Mouse (Mus musculus): Measurements from ENCODE around the gene Prss38.
"Not testable (repeated sequence)": the region's sequence is repeated elsewhere in the genome, so short reads cannot be mapped to it uniquely, and the experiment has no call there.

Gene Prss38

DNA sequence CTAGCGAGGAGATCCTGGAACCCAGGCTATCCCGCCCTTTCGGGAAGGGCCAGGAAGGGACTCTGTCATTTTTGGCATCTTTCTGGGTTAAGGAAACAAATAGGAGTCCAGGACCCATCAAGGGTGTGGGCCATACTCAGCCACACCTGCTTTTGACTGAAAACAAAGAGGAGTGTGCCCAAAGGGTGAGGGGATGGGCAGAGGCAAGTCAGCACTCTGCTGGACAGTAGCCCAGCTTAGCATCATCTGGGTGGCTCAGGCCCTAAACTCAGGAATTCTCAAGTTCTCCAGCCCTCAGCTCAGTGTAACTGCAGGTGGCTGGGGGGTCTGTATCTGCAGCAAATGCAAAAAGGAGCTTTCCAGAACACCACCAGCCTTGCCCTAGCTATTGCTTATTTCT is 2.5 kb upstream of the Prss38 start:
- no peak for DNase-seq (ENCODE audit: low spot score in 2 of 2)

DNA sequence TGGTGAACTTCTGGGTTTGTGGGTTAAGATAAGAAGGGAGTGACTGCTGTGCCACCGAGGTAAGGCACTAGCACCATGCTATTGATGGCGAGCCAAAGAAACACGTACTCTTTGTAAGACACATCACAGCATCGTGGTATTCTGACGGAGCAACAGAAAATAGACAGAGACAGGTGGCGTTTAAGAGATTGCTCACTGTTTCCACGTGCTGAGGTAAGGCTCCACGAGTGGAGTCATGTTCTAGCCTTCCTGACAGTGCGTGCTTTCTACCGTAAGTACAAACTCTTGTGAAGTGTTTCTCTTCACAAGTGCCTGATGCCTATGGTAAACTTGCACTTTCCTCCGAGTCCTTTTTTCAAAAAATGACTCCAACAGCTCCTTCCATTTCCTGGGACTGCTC is 5.6 kb downstream of the Prss38 start:
- no peak for DNase-seq (ENCODE audit: low spot score in 2 of 2)

DNA sequence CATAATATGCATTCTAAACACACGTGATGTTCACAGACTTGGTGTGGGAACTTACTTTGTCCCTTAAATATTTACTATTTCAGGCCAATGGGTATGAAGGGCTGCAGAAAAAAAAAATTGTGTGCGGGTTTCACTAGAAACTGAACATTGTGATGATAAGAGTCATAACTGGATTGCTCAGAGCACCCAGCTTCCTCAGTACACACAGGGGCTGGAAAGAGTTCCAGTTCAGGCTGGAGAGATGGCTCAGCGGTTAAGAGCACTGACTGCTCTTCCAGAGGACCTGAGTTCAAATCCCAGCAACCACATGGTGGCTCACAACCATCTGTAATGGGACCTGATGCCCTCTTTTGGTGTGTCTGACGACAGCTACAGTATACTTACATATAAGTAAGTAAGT is 7.5 kb downstream of the Prss38 start:
- not testable (repeated sequence) for DNase-seq (ENCODE audit: low spot score in 2 of 2)

DNA sequence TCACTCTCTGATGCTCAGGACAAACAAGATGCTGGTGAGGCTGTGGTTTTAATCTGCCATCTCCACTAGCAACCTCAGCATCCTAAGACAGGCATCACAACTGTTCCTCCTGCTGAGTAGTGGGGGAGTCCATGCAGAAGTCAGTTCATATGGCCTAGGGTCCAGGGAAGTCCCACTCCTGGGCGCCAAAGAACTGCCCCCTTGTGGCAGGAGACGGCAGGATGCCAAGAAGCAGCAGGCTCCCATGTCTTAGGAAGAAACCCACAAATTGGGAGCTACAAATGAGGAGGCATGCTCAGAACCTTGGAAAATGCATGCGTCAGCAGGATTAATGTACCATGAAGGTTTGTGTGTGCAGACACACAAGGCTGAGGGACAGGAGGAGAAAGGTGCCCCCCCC is 8.8 kb downstream of the Prss38 start:
- no peak for DNase-seq (ENCODE audit: low spot score in 2 of 2)

DNA sequence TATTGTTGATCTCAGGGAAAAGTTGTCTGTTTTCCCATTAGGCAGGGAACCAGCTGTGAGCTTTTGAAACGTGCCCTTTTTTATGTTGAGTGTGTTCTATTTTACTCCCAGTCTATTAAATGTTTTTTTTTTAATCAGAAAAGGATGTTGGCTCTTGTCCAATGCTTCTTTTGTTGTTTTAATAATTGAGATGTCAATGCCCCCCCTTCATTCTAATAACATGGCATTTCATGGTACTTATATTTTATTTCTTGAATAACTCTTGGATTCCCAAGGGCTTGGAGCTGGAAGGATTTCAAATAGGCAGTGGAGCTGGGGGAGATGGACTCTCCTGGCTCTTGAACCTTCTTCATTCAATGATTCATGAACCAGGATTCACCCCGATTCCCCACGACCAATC is 9.4 kb downstream of the Prss38 start:
- DNase-seq (ENCODE audit: low spot score in 2 of 2), result no peak

DNA sequence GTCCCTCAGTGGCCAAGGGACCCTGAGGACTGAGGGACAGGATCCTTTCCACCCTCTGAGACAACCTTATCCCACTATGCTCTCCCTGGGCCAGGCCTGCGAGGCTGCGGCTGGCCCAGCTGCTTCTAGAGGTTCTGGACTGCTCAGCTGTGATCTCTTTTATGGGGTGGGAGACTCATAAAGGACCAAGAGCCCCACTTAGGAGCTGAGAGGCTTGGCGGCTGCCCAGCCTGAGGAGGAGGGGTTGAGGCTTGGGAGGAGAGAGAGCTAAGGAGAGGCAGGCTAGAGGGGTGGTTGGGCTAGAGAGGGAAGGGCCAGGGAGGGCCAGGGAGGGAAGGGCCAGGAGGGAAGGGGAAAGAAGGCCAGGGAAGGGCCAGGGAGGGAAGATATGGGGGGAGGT is 11.0 kb downstream of the Prss38 start:
- DNase-seq (ENCODE audit: low spot score in 2 of 2), result no peak

DNA sequence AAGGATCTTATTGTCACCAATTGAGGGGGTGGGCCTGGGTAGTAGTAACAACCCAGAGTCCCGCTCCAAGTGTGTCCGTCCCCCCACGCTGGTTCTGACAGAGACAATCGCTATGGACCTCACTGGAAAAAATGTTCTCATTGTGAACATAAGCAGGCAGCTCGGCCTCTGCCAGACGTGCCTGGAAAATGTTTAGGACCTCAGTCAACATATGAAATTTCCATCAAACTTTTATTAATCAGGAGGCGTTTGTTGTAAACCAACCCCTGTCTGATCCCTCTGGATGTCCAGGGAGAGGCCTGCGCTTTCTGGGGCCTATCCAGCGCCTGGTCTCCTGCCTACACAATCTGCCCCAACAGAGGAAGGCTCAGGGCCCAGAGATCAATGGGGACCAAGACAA is 11.4 kb downstream of the Prss38 start:
- DNase-seq (ENCODE audit: low spot score in 2 of 2), result no peak

DNA sequence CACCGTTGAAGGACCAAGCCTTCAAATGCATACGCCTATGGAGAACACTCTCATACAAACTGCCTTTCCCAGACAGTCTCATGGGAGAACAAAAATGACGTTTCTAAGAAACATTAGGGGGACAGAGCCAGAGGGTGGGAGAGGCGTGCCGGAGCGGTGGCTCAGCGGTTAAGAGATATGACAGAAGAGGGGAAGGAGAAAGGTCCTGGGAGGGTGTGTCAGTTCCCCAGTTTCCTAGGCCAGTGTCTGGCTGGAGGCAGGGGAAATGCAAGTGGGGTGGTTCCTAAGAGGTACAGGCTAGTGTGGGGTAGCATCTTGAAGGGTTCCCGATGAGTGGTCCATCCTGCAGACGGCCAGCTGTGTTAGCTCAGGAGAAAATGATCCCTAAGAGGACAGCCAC is 14.2 kb downstream of the Prss38 start:
- no peak for DNase-seq (ENCODE audit: low spot score in 2 of 2)

DNA sequence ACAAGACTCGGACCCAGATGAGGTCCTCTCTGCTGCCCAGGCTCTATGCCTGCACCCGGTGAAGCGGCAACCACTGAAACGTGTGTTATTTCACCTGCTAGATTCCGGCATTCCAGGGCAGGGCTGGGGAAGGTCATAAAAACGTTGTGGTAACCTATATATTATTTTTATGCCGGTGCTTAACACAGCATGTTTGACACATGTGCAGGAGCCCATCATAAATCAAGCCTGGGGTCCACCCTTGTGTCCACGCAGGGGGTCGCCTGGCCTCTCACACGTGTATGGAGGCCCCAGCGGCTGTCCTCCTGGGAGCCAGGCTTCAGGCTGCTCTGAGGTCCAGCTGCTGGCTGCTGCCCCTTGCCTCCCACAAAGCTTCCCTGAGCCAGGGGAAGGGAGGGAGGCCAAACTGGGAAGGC is 18.6 kb downstream of the Prss38 start:
- DNase-seq (ENCODE audit: low spot score in 2 of 2), result no peak

DNA sequence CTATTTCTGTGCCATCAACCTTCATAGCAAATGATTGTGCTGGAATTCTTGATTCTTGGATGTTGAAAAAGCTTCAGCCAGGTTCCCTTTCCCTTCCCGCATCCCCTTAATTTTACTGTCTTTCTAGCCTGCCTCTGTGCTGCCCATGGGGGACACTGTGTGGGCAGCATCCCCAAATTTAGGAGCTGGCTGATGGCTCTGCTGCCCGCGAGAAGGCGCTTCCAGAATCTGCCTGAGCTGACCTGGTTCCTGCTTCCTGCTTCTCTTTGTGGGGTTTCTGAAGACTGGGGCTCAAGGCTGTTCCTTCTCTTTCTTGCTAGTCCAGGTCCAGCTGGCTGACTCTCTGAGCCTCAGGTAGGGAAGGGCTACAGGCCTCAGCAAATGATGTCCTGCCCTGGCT is 20.7 kb downstream of the Prss38 start:
- no peak for DNase-seq (ENCODE audit: low spot score in 2 of 2)

DNA sequence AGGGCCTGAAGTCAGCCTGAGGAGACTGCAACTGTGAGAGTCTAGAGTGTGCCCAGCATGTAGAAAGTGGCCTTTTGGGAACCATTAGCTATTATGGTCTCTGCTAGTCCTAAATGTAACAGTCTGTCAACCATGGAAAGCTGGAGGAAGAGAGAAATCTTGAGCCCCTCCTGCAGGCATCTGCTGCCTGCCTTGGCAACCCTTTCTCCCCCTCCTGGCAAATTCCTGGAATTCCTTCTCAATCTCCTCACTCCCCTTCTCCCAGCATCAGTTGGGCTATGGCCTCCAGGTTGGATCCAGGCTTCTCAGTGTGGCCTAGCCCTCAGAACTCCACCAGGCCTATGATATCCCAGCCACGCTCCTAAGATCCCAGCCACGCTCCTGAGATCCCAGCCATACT is 25.1 kb downstream of the Prss38 start:
- no peak for DNase-seq (ENCODE audit: low spot score in 2 of 2)

DNA sequence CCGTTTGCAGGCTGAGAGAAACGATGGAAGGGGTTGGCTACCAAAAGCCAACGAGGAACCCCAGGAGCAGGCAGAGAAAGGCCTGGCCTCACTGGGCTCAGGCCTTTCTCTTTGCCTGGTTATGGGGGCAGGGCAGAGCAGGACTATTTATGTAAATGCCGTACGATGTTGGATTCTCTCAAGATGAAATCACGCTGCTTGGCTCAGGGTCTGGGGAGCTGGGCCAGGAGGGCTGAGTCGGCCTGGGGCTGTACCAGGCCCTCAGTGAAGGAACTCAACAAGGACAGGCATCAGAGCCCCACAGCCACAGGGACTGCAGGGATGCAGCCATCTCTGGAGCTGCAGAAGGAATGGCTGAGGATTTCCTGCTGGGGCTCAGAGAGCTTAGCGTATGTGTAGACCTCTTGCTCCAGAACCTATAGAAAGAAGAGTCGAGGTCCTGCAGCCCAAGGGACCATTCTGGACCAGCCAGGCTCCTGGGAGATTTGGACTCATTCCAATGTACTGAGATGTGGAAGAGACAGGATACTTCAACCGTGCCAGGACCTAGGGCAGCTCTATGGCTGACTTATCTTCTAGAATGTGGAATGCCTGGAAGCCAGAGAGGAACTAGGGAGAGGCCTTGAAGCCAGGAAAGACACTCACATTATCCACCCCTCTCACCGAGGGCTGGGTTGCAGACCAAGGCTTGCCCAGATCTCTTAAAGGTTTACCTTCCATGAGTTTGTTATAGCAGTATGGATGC is 29.1 kb downstream of the Prss38 start:
- DNase-seq (ENCODE audit: low spot score in 2 of 2), result no peak

DNA sequence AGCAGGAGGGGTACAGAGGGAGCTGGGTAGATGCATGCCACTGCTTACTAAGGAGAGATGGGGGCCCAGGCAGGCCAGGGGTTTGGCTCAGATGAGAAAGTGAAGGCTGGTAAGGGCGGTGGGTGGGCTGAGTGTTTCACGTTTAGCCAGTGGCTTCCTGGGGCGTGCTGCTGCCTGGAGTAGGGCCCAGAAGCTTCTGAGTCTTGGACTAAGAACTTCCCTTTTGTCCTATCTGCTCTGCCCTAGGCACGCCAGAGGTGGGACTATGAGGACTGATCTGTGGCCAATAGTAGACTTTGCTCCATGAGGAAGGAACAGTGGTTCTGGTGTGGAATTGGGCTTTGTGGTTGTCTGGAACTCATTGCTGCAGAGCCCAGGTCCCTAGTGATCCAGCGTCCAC is 32.5 kb downstream of the Prss38 start:
- DNase-seq (ENCODE audit: low spot score in 2 of 2), result no peak

DNA sequence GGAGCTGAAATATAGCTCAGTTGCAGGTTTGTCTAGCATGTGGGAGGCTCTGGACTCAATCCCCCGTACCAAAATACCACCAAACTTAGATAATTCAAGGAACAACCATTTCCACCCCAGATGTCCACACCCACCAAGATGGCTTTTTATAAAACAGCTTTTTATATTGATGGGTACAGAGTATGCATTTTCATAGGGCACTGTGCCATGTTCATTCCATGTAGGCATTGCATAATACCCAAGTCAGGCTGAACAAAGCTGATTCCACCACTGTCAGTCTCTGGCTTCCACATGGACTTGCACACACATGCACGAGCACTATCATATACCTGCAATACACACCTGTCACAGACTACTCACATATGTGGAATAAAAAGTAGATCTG is 36.7 kb downstream of the Prss38 start:
- no peak for DNase-seq (ENCODE audit: low spot score in 2 of 2)

DNA sequence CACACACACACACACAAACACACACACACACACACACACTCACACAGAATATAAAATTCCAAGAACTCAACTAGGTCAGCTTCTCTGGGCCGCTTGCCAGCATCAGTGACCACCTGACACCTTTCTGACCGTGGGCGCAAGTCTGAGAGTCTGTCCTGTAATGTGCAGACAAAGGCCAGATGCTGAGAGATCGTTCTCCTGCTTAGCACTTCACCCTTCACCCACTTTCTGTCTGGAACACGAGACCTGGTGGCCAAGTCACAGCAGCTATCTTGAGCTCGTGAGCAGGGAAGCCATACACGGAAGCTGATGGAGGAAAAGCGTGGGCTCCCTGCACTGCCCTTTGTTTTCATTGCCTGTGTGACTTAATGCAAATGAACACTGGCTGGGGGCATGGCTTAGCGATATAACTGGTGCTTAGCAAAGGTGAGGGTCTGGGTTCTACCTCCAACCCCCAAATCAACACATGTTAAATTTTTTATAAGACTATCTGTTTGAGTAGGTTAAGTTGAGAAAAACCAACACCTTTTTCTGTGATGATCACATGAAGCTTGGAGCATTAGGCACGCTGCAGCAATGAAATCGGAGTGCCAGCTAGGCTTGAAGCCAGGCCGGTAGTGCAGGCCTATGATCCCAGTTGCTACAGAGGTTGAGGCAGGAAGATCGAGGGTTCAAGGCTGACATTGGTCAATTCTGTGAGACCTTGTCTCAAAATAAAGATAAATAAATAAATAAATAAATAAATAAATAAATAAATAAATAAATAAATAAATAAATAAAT is 37.3 kb downstream of the Prss38 start:
- DNase-seq (ENCODE audit: low spot score in 2 of 2), result peak in 1 of 2 experiments; percentile 26

DNA sequence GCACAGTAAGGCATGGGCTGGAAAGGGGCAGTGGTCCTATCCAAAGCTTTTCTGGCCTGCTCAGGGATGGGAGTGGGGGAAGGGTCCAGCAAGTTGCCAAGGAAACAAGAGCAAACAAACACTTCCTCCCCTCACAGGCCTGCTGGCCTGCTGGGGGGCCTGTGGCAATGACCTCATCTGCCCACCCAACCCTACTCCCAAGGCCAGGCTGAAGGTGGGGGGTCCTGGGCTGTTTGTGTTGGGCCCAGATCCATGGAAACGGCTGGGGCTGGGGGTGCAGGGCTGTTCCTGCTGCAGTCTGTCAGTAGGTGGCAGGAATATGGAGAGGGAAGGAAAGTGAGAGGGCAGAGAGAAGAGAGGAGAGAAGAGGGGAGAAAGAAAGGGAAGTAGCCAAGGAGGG is 39.1 kb downstream of the Prss38 start:
- DNase-seq (ENCODE audit: low spot score in 2 of 2), result no peak

DNA sequence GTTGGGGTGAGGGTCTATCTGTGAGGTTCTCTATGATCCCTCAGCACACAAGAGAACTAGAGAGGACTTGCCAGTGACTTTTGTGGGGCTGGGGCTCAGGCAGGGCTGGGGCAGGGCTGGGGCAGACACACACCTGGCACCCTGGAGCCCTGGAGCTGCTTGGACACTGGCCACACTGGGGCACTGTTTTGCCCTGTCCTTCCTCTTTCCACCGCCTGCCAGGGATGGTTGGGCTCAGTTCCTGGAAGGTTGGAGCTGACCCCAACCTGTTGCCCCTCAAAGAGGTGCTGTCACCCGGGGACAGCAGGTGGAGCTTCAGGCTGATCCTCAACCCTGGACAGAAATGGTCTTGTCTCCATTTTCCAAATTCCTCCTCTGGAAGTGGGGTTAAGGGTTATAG is 39.5 kb downstream of the Prss38 start:
- DNase-seq (ENCODE audit: low spot score in 2 of 2), result no peak

DNA sequence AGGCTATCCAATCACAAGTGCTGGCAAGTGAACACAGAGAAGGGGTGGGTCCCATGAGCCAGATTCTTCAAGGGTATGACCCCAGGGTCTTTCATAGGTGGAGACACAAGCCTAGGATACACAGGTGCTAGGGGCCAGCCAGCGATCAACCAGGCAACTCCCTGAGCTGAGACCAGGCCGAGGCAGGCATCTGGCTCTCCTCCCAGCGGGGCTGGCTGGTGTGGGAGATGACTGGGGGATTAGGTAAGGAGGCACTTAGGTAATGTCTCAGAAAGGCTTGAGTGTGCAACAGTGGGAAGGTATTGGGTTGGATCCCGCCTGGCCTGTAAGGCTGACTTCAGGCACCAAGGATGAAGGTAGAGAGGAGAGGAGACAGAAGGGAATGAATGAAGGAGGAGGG is 40.3 kb downstream of the Prss38 start:
- DNase-seq (ENCODE audit: low spot score in 2 of 2), result no peak

DNA sequence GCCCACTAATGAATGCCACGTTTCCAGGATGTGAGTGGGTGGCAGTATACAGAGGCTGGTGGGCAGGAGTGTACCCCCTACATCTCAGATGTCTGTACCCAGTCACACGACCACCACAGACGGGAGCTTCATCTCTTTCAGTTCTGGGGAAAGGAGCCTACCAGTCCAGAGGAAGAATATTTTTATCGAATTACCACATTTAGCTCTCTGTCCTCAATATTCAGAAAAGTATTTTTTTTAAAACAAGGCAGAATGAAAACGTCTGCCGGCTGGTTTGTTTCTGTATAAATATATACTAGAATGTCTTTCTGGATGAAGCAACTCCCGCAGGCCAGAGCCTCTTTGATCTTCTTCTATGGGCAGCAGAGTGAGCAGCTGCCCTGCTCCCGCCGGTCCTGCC is 42.5 kb downstream of the Prss38 start:
- DNase-seq (ENCODE audit: low spot score in 2 of 2), result no peak

DNA sequence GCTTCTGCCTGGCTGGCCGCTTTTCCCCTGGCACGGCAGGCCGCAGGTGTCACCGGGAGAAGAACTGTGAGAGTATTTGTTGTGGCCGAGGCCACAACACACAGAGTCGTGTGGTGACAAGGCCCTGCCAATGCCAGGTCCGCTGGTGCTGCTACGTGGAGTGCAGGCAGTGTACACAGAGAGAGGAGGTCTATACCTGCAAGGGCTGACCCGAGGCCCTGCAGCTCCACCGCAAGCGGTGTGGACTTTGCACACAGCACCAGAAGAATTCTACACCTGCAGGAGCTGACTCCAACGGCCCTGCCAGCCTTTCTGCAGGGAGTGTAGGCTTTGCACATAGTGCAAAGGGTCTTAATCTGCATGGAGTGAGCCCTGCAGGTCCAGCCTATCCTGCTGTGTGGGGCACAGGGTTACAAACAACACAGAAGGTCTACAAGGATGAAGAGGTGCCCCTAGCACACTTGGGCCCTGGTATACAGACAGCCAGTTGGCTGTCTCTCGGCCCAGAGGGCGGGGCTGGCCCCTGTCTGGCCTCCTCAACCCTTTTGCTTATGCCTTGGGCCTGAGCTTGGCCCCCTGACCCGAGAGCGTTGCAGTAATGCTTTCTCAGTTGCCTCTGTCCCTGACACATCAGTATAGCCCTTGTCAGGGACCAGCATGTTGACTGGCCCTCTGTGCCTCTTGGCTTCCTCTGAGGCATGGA is 44.1 kb downstream of the Prss38 start:
- no peak for DNase-seq (ENCODE audit: low spot score in 2 of 2)

DNA sequence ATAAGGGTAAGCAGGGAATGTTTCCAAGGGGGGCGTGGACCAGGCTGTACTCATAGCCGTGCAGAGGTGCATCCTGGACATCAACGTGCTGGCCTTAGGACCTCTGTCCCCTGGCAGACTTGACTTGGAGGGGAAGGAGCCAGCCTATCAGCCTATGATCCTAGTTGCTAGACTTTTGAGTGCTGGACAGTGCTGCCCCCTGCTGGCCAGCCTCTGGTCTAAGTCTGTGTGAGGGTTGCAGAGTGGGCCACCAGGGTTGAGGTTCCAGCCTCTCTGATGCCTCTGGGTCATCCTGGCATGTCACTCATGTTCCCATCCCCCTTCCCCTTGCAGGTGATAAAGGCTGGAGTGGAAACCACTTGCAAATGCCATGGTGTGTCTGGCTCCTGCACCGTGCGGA is 44.9 kb downstream of the Prss38 start:
- peak in 1 of 2 experiments; percentile 58 for DNase-seq (ENCODE audit: low spot score in 2 of 2)

DNA sequence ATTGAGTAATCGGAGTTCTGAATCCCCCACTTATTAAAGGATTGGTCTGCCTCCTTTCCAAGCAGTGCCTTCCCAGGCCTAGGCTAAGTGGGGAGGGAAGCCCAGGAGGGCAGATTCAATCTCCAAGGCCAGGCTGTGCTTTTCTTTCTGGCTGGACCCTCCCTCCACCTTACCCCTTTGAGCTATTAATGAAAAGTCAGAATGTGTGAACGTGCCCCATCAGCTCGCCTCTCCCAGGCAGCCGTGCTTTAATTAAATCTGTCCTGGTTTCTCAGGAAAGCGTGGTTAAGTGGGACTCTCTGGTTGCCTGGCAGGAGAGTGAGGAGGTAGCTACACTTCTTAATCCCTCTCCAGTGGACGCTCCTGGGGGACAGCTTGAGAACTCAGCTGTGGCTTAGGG is 45.8 kb downstream of the Prss38 start:
- no peak for DNase-seq (ENCODE audit: low spot score in 2 of 2)

DNA sequence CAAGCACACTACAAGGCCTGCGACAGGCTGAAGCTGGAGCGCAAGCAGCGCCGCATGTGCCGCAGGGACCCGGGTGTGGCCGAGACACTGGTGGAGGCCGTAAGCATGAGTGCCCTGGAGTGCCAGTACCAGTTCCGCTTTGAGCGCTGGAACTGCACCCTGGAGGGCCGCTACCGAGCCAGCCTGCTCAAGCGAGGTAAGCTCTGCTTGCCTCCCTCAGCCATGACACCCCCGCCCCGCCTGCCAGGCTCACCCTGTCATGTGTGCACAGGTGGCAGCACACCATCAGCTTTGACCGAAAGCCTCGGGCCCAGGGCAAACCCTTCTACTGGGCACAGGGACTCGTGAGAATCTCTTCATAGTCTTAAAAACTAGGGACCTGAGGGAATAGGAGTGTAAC is 47.8 kb downstream of the Prss38 start:
- DNase-seq (ENCODE audit: low spot score in 2 of 2), result no peak
